9 mouse cellular contexts compared by ENCODE assay signal in genomic region chrX:51076744-51077143, GRCm38 (mm10). TPM values are rescaled to one million over a fixed set of nuclear protein-coding genes. Genes with fewer than 3 reads are reported as not detected.
A peak's percentile ranks its signal among the peaks of the same experiment; 100 is the strongest.
DNase-seq lines count a peak whose midpoint lies in the region; ATAC-seq and TF ChIP-seq lines count a peak whose summit lies in the region.
"Had no signal": no experiment of that assay in that cellular context is flagged by ENCODE, and none has a peak within 500 bp of the region (broad histone marks: within the 10 kb centered on the region; RNA-seq: fewer than 3 reads in every experiment).

No protein-coding gene starts in this region.

- H3K27me3 ChIP-seq in forebrain, embryonic 10.5 days (ENCODE audit: poor library complexity, severe bottlenecking): peaks cover 7% of the 10 kb centered on the region; the same call in 1 of the 2 replicates
- H3K27me3 ChIP-seq in forebrain, embryonic 15.5 days: no peaks in the 10 kb centered on the region
- H3K27me3 ChIP-seq: hindbrain, embryonic 15.5 days had no signal

- intact Hi-C loops in left cerebral cortex, postnatal 4 days (cut with DNase I): no loop called here

- H3K4me1 ChIP-seq in forebrain, embryonic 10.5 days: no peaks in the 10 kb centered on the region
- no peaks in the 10 kb centered on the region for H3K4me1 ChIP-seq in forebrain, embryonic 15.5 days
- H3K4me1 ChIP-seq in ES-E14 (ENCODE audit: control insufficient read depth in 2 of 2, insufficient read depth in 2 of 2, low read length in 2 of 2, poor library complexity in 1 of 2): no peaks in the 10 kb centered on the region
- H3K4me1 ChIP-seq: hindbrain, embryonic 15.5 days had no signal

- no peak overlapping the region for H3K9ac ChIP-seq in forebrain, embryonic 15.5 days (replicated peaks)
- H3K9ac ChIP-seq in ES-E14 (ENCODE audit: insufficient read depth, low read depth, low read length, poor library complexity, severe bottlenecking): no peak overlapping the region
- H3K9ac ChIP-seq: hindbrain, embryonic 15.5 days had no signal

- peak; percentile 17 for DNase-seq in forebrain, embryonic 10.5 days (ENCODE audit: extremely low spot score, low spot score)
- peak; percentile 13 for DNase-seq in left cerebral cortex, postnatal 4 days
- DNase-seq in left cerebral cortex, adult 8-10 months (ENCODE audit: low spot score in 2 of 2): no peak
- DNase-seq in ES-E14 (ENCODE audit: low read depth, low spot score): no peak
- DNase-seq in embryo, embryonic 9.5 days (ENCODE audit: extremely low spot score): peak; percentile 2
- DNase-seq in mesoderm, embryonic 11.5 days (ENCODE audit: low read depth, low spot score): peak; percentile 42
- no peak for DNase-seq in frontal cortex, postnatal 14 days (ENCODE audit: low spot score in 2 of 2)

- H3K4me2 ChIP-seq in forebrain, embryonic 15.5 days (replicated peaks): no peak overlapping the region
- H3K4me2 ChIP-seq: hindbrain, embryonic 15.5 days had no signal

- in situ Hi-C loops in ES-E14 (cut with MboI; ENCODE audit: low sequenced_read_pairs in 2 of 2, unreplicated experiment in 2 of 2): no loop called here

- no peaks in the 10 kb centered on the region for H3K36me3 ChIP-seq in forebrain, embryonic 10.5 days (replicated peaks)
- no peaks in the 10 kb centered on the region for H3K36me3 ChIP-seq in forebrain, embryonic 15.5 days
- no peaks in the 10 kb centered on the region for H3K36me3 ChIP-seq in ES-E14 (ENCODE audit: control insufficient read depth, insufficient read depth, low read length, poor library complexity, severe bottlenecking)
- H3K36me3 ChIP-seq: hindbrain, embryonic 15.5 days had no signal

- no peak for ATAC-seq in forebrain, embryonic 15.5 days (replicated peaks)

- no peak overlapping the region for H3K4me3 ChIP-seq in forebrain, embryonic 10.5 days
- no peak overlapping the region for H3K4me3 ChIP-seq in forebrain, embryonic 15.5 days
- no peak overlapping the region for H3K4me3 ChIP-seq in ES-E14 (ENCODE audit: insufficient read depth in 1 of 2, low read depth in 1 of 2, low read length in 2 of 2, poor library complexity in 1 of 2, severe bottlenecking in 1 of 2)
- H3K4me3 ChIP-seq: hindbrain, embryonic 15.5 days had no signal

- no peaks in the 10 kb centered on the region for H3K9me3 ChIP-seq in forebrain, embryonic 10.5 days
- H3K9me3 ChIP-seq in forebrain, embryonic 15.5 days: no peaks in the 10 kb centered on the region
- no peaks in the 10 kb centered on the region for H3K9me3 ChIP-seq in ES-E14 (ENCODE audit: control insufficient read depth, insufficient read depth, low read depth, low read length)
- H3K9me3 ChIP-seq: hindbrain, embryonic 15.5 days had no signal

- H3K27ac ChIP-seq in forebrain, embryonic 10.5 days: no peak overlapping the region
- H3K27ac ChIP-seq in forebrain, embryonic 15.5 days (replicated peaks): no peak overlapping the region
- no peak overlapping the region for H3K27ac ChIP-seq in ES-E14 (ENCODE audit: insufficient read depth, low read depth, low read length, poor library complexity, severe bottlenecking)
- H3K27ac ChIP-seq: hindbrain, embryonic 15.5 days had no signal

- 32% methylated on average over 3 of the region's 3 CpGs for WGBS in forebrain, embryonic 10.5 days
- WGBS in forebrain, embryonic 15.5 days: 31% methylated on average over 3 of the region's 3 CpGs

TF ChIP-seq in ES-E14, 5 proteins besides CTCF, POLR2A, EP300 and RAD21:
- TF ChIP-seq CHD2 (IDR thresholded peaks at IDR 0.05; ENCODE audit: low read depth, low read length) (no peak), MAFK (IDR thresholded peaks at IDR 0.05; ENCODE audit: insufficient read depth, low read depth, low read length) (no peak), ZC3H11A (IDR thresholded peaks at IDR 0.05; ENCODE audit: borderline replicate concordance, low read depth, low read length) (peak; percentile 26; the same call in 1 of the 2 replicates)

RNA-seq across cellular contexts. Expression of gene Rap2c, which starts 58.9 kb away (rescaled TPM):
- polyA plus RNA-seq in forebrain, embryonic 10.5 days (2016; fragmentation: Nextera tagmentation; extraction: Ambion mirVana): 21.3 and 21.9 TPM in 2 replicates
- 13.7 and 13.9 TPM in 2 replicates for polyA plus RNA-seq in forebrain, embryonic 15.5 days (2015; fragmentation: Nextera tagmentation; extraction: Ambion mirVana)
- 10 to 100 TPM; 36.8 to 42.3 TPM for total RNA-seq in left cerebral cortex, postnatal 4 days (2021)
- 10 to 100 TPM; 24.1 to 28.6 (median 27.8) TPM for total RNA-seq in left cerebral cortex, adult 8-10 months (2022)
- total RNA-seq in ES-E14 (2012; rRNA removed): 9.0 and 13.8 TPM in 2 replicates

Comparison
In these comparisons a context has a peak if more than half of its experiments do, and no peak if none do; other contexts are left out.
1. DNase-seq: peak in forebrain, embryonic 10.5 days (single experiment), left cerebral cortex, postnatal 4 days (single experiment), embryo, embryonic 9.5 days (single experiment) and mesoderm, embryonic 11.5 days (single experiment); none in left cerebral cortex, adult 8-10 months (0 of 2), ES-E14 (single experiment) and frontal cortex, postnatal 14 days (0 of 2).